Mouse (Mus musculus) heart, postnatal 10 days (tissue): Measurements from ENCODE around the gene Atxn7l1. TPM values are rescaled to one million over a fixed set of nuclear protein-coding genes. Genes with fewer than 3 reads are reported as not detected.
A peak's percentile ranks its signal among the peaks of the same experiment; 100 is the strongest.

Experiments used
- DNase-seq, 2 experiments: peaks; one replicate each; pipeline ENCODE4 v3.0.0; 2021
- intact Hi-C: fragments of 180-260 bp; cut with DNase I; formaldehyde crosslinking; loops from one replicate; pipeline ENCODE4 v1.15.1; 2025
- total RNA-seq, 2 experiments: library from RNA; stranded (reverse); gene quantifications; 2 replicates each; pipeline ENCODE4 v1.2.3; 2021

Atxn7l1 gene
- total RNA-seq, 2 experiments from 2014 or later = 16.6 to 18.6 TPM

DNA sequence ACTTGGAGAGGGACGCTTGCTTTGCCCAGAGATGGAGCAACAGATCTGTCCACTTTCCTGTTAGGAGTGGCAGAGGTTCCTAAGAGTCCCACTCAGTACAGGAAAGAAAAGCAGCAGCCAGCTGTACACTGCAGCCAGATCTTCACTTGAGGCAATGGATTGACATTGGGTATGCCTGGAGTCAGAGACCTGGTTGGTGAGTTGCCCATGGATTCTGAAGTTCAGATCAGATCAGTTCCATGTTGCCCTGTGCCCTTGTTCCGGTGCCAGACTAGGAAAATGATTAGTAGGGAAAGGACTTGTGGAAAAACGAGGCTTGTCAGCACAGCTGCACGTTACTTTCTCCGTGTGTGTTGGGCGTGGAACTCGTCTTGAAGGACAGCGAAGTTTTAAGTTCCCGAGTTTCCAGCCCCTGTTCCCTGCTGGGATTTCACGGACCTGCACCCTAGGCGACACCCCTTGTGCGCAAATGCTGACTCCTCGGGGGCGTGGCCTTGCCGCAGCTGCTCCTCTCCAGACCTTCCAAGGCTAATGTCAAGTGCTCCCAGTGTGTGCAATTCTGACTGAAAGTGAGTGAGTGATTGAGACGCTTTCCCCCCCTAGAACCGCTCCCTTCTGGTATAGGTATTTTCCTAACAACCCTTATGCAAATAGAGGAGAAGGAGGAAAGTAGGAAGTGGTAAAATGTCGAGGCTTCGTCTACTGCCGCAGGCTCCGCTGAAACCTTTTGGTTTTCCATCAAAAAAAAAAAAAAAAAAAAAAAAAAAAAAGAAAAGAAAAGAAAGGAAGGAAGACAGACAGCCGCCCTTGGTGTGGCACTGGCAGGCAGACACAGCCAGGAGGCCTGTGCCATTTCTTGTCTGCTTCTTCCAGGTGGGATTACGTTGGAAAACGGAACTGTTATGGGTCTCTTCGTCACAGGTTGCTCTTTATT lies 28.4 kb downstream of the Atxn7l1 start:
- intact Hi-C loops = no loop called here
- peak; percentile 68 to 70 for DNase-seq

DNA sequence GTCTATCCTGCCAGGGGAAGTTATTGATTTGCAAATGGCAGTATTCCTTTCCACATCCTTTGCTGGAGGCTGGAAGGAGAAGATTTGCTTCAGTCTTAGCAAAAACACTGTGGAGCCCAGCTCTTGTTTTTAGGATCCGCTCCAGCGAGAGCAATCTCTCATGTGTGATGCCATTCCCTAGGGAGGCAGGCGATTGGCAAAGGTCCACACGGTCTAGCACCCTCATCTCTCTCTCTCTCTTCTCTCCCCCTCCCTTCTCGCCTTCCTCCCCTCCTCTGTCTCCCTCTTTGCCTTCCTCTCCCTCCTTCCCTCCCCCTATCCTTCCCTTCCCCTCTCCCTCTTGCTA lies 29.0 kb downstream of the Atxn7l1 start:
- intact Hi-C loops = no loop called here
- peak; percentile 33 to 43 for DNase-seq

DNA sequence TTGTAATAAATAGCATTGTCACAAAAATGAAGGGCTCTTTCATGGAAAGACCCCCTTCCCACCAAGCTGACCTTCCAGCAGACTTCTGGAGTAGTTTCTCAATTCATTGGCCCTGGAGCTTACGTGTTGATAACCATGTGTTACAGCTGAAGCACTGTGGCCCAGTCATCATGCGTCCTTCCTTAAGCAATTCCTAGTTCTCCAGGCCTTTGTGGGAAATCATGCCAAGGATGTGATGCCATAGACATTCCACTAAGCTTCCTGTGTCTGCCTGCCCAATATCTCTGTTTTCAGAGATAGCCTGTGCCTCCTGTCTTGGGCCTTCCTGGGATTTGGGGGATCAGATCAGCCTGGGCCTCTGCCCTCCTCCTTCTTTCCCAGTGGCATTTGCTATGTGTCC lies 32.9 kb downstream of the Atxn7l1 start:
- DNase-seq = no peak
- intact Hi-C loops = no loop called here

DNA sequence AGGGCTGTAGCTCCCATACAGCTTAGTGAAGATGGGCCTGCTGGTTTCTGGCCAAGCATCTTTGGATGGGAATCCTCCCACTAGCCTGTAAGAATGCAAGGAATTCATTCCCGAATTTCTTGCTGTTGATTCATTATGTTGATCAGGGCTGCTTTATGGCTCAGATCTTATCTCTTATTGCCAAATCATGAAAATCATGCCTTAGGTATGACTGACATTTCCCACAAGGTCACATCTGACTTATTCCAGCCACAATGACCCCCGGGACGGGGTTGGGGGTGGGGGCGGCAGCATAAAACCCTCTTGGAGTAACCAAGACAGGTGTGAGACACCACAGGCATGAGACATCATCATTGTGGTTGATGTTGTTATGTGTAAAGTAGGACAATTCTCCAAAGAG lies 34.4 kb downstream of the Atxn7l1 start:
- intact Hi-C loops = no loop called here
- DNase-seq = no peak

- DNase-seq = no peak
- intact Hi-C loops = no loop called here
These were observed 35.1 kb downstream of the Atxn7l1 start for GRCm38 (mm10) chr12:33182428-33183137.

- no peak for DNase-seq
- intact Hi-C loops = no loop called here
These were observed 35.7 kb downstream of the Atxn7l1 start for GRCm38 (mm10) chr12:33183138-33183627.

DNA sequence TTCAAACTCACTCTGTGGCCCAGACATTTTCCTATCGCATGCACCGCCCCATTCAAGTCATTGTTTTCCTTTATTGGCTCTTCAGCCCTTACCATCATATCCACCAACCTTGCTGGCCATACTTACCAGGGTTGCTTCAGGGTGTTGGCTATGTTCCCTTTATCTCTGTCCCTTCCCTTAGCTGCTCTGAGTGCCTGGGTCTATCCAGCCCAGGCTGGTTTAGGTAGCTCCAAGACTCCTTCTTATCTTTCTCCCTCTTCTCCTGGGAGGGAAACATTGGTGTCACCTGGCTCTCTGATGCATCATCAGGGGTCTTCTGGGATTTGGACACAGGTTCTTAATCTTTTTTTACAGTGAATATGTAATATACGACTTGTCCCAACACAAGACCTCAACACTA lies 36.6 kb downstream of the Atxn7l1 start:
- intact Hi-C loops = no loop called here
- no peak for DNase-seq

DNA sequence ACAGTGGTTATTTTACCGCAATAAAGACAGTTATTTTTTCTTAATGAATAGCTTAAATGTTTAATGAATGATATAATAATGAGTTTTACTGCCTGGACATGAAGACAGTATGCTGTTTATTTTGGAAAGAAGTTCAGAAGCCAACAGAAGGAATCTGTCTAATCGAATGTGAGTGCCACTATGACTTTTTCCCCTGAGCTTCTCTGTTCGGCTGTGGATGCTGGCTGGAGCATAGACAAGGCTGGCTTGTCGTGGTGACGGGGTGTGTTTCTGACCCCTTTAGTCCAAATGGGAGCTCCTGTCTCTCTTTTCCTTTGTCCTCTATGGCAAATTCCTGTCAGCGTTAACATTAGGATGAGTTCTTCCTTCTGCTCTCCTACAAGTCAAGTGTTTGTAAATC lies 37.6 kb downstream of the Atxn7l1 start:
- intact Hi-C loops = no loop called here

DNA sequence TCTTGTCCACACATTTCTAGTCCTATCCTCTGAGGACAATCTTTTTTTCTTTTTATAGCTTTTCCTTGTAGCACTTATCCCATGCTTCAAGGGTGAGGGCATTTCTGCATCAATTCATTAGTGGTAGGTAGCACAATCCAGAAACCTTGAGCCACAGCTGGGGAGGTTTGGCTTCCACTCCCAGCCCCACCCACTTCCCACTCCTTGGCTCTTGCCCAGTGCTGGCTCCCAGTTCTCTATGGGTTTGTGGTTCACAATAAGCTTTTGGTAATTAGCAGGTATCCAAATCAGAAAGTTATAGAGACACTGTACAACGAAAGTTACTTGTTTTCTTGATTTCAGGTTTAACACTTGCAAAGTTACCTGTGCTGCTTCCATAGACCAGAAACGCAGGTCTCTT lies 38.8 kb downstream of the Atxn7l1 start:
- intact Hi-C loops = no loop called here
- DNase-seq = peak; percentile 35 to 43

More for the DNA sequence above, 37.6 kb downstream of the Atxn7l1 start:
- peak; percentile 15 to 20 for DNase-seq

GRCm38 (mm10) chr12:33190133-33190532 lies 42.6 kb downstream of the Atxn7l1 start:
- intact Hi-C loops = loop anchor here (5.0 kb wide), 1 partner anchor 43 kb away; the partner anchor contains the start of gene Atxn7l1
- DNase-seq = no peak

DNA sequence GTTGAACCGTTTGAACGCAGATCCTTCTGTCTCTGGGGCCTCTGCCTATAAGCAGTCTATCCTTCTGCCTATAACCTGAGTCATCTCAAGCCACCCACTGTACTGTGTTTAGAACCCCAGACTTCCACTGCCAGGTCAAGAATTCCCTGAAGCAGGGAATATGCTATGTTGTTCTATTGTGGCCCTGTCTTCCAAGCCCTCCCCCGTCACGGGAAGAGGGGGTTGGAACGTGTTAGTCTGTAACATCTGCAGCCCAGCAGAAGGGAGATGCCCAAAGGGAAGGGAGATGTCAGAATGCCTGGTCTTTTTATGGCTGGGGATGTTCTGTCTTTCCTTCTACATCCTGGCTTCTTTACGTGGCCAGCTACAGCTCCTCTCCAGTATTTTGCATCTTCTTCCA lies 43.1 kb downstream of the Atxn7l1 start:
- DNase-seq = no peak
- intact Hi-C loops = loop anchor here (5.0 kb wide), 1 partner anchor 43 kb away; the partner anchor contains the start of gene Atxn7l1

GRCm38 (mm10) chr12:33193408-33193901 lies 46.0 kb downstream of the Atxn7l1 start:
- intact Hi-C loops = loop anchor here (5.0 kb wide), 1 partner anchor 46 kb away; the partner anchor contains the start of gene Atxn7l1

DNA sequence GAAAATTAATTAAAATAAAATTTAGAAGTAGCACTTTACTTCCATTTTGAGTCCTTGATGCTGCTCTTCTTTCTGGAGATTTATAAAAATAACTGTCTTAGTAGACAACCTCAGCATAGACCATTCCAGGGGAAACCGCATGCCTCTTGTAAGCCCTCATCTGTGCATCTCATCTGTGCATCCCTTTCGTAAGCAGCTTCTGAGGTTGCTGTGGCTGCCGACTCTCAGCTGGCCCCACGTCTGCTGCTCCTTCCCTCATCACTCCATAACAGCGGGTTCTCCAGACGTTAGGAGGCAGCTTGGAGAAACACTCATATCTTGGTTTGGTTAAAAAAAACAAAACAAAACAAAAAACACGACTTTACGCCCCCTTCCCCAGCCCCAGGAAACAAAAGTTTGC lies 47.7 kb downstream of the Atxn7l1 start:
- no peak for DNase-seq
- intact Hi-C loops = no loop called here

More at GRCm38 (mm10) chr12:33193408-33193901, 46.0 kb downstream of the Atxn7l1 start:
- DNase-seq = peak; percentile 64 to 69

DNA sequence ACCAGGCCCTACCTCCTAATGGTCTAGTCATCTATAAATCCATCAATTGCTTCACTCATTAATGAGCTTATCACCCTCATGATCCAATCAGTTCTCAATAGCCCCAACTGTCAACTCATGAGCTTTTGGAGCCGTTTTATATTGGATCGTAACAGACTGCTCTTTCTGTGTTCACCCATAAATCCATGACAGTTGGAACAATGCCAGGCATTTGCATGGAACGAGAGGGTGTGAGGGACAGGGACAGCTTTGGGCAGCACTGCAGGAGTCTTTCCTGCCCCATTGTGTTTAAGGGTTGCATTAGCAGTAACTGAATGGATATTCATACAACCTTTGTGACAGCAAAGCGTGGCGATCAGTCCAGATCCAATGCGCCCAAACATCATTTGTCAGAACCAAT lies 49.8 kb downstream of the Atxn7l1 start:
- intact Hi-C loops = no loop called here

GRCm38 (mm10) chr12:33197746-33198145 lies 50.3 kb downstream of the Atxn7l1 start:
- intact Hi-C loops = no loop called here
- peak; percentile 72 to 76 for DNase-seq

More for the DNA sequence above, 49.8 kb downstream of the Atxn7l1 start:
- no peak for DNase-seq

DNA sequence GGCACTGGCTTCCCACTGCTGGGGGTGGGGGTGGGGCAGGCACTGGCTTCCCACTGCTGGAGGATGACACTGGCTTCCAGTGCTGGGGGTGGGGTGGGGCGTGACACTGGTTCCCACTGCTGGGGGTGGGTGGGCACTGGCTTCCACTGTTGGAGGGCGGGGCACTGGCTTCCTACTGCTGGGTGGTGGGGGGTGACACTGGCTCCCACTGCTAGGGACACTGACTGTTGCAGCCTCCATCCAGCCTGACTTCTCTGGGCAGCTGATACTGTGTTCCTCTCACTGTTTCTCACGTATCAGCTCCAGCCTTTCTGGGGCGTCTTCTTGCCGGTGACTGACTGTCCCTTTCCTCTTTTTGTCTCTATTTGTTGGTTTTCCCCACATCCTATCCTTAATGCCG lies 53.6 kb downstream of the Atxn7l1 start:
- intact Hi-C loops = no loop called here
- no peak for DNase-seq

GRCm38 (mm10) chr12:33201491-33202210 lies 54.2 kb downstream of the Atxn7l1 start:
- DNase-seq = no peak
- intact Hi-C loops = no loop called here

- intact Hi-C loops = no loop called here
- DNase-seq = no peak
These were observed 57.8 kb downstream of the Atxn7l1 start for GRCm38 (mm10) chr12:33205255-33205654.

DNA sequence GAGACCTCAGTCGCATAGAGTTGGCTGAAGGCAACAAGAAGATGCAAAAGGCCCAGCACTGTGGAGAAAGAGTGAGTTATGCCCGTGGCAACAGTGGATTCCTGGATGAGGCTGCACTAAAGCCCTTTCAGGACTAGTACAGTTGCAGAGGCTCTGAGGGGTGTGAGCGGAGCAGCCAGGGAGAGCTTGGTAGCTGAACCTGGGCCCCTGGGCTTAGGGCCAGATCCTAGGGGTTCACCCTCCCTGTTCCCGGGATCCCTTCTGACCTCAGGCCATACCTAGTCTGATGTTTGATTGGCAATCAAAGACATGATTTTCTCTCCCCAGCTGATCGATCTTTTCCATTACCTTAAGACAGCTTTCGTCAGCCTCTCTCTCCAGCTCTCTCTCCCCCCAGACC lies 58.8 kb downstream of the Atxn7l1 start:
- intact Hi-C loops = no loop called here
- no peak for DNase-seq

DNA sequence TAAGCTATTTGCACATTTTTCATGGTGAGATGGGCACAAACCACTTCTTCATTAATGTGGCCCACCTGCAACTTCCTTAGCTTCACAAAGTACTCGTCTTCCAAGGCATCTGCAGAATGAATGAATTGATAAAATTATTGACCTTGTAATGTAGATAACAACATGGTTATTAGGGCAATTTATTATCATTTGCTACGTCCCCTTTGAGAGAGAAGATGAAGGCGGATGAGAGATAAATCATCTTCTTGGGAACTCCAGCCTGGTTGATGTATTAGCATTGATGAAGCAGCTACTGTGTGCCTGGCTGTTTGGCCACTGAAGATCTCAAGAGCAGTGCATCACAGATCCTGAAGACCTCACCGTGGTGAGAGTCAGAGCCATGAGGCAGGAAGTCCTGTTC lies 63.4 kb downstream of the Atxn7l1 start:
- no peak for DNase-seq
- intact Hi-C loops = no loop called here
